ENCODE assay signal across 8 mouse cellular contexts in genomic region chr7:44560435-44561400, GRCm38 (mm10). TPM values are rescaled to one million over a fixed set of nuclear protein-coding genes. Genes with fewer than 3 reads are reported as not detected.
DNase-seq lines count a peak whose midpoint lies in the region; ATAC-seq and TF ChIP-seq lines count a peak whose summit lies in the region.

No protein-coding gene starts in this region.

- TF ChIP-seq CTCF in kidney, adult 2 months (conservative IDR thresholded peaks at IDR 0.05; ENCODE audit: insufficient read depth, insufficient read length, low read depth, low read length) = peak; percentile 87

- no peak overlapping the region for H3K27ac ChIP-seq in kidney, adult 2 months (ENCODE audit: insufficient read depth, low read depth, low read length)
- no peak overlapping the region for H3K27ac ChIP-seq in limb, embryonic 14.5 days (replicated peaks; ENCODE audit: low read depth, low read length)

- no peaks in the 10 kb centered on the region for H3K9me3 ChIP-seq in limb, embryonic 14.5 days (ENCODE audit: control insufficient read depth, low read length)

- TF ChIP-seq POLR2A in kidney, adult 2 months (IDR thresholded peaks at IDR 0.05; ENCODE audit: low read depth, low read length) = no peak
- no peak for TF ChIP-seq POLR2A in limb, embryonic 14.5 days (IDR thresholded peaks at IDR 0.05; ENCODE audit: borderline replicate concordance, extremely low read depth, insufficient read depth, insufficient read length)

- H3K27me3 ChIP-seq in kidney, adult 2 months (replicated peaks; ENCODE audit: control insufficient read depth, insufficient read depth, low read length) = no peaks in the 10 kb centered on the region
- no peaks in the 10 kb centered on the region for H3K27me3 ChIP-seq in limb, embryonic 14.5 days (ENCODE audit: control insufficient read depth, insufficient read depth, low read length)
- H3K27me3 ChIP-seq in splenic B cell, adult 2 months (ENCODE audit: control insufficient read depth, insufficient read depth, low read length, poor library complexity, severe bottlenecking) = no peaks in the 10 kb centered on the region

- no peaks in the 10 kb centered on the region for H3K36me3 ChIP-seq in kidney, adult 2 months (ENCODE audit: control insufficient read depth, insufficient read depth, low read length)
- H3K36me3 ChIP-seq in limb, embryonic 14.5 days (ENCODE audit: control insufficient read depth, insufficient read depth, low read length) = no peaks in the 10 kb centered on the region
- H3K36me3 ChIP-seq in splenic B cell, adult 2 months (ENCODE audit: control insufficient read depth, insufficient read depth, low read length, poor library complexity, severe bottlenecking) = no peaks in the 10 kb centered on the region

- H3K9ac ChIP-seq in limb, embryonic 14.5 days (ENCODE audit: low read depth, low read length, severe bottlenecking) = no peak overlapping the region

- H3K4me1 ChIP-seq in kidney, adult 2 months (ENCODE audit: control insufficient read depth, insufficient read depth, low read length) = peaks cover 6% of the 10 kb centered on the region; the same call in 1 of the 2 replicates
- H3K4me1 ChIP-seq in limb, embryonic 14.5 days (ENCODE audit: control insufficient read depth, insufficient read depth, low read length) = no peaks in the 10 kb centered on the region

- H3K4me3 ChIP-seq in kidney, adult 2 months (ENCODE audit: insufficient read depth, low read depth, low read length) = no peak overlapping the region
- H3K4me3 ChIP-seq in limb, embryonic 14.5 days (replicated peaks; ENCODE audit: low read length) = no peak overlapping the region

- ATAC-seq in frontal cortex, adult (ENCODE audit: low TSS enrichment) = peak; percentile 65; the same call in 1 of the 2 replicates
- ATAC-seq in limb, embryonic 14.5 days (ENCODE audit: low FRiP score, low read depth) = peak; percentile 62; the same call in 1 of the 2 replicates
- ATAC-seq in monocyte, adult 5-6 weeks (replicated peaks; ENCODE audit: insufficient number of reproducible peaks, low FRiP score, low TSS enrichment, poor library complexity, severe bottlenecking) = peak; percentile 78

- no peak overlapping the region for H3K4me2 ChIP-seq in limb, embryonic 14.5 days (replicated peaks; ENCODE audit: low read depth, low read length, severe bottlenecking)

- DNase-seq in urinary bladder, postnatal 14 days (ENCODE audit: low spot score) = peak; percentile 79
- no peak for DNase-seq in urinary bladder, adult 2 months (ENCODE audit: low spot score)
- DNase-seq in cerebellum, adult 8-10 months = peak; percentile 84
- DNase-seq in kidney, adult 2 months = peak; percentile 86
- peak; percentile 88 for DNase-seq in limb, embryonic 14.5 days (ENCODE audit: low spot score)
- DNase-seq in splenic B cell, adult 2 months (ENCODE audit: low read depth, low spot score) = peak; percentile 94

- WGBS in kidney, adult 2 months = 50% methylated on average over 18 of the region's 18 CpGs
- WGBS in limb, embryonic 14.5 days = 53% methylated on average over 18 of the region's 18 CpGs

RNA-seq across cellular contexts. Expression of gene Nr1h2, which starts 7.0 kb away (rescaled TPM):
- 89.0 and 106 TPM in 2 replicates for polyA plus RNA-seq in urinary bladder, adult 2 months (2012; rRNA removed)
- 136 and 159 TPM in 2 replicates for polyA plus RNA-seq in kidney, adult 2 months (2012; rRNA removed)
- polyA plus RNA-seq in limb, embryonic 14.5 days (2012; rRNA removed) = 88.9 and 117 TPM in 2 replicates
- polyA plus RNA-seq in limb, embryonic 14.5 days (2014; fragmentation: Nextera tagmentation; extraction: Ambion mirVana) = 63.8 and 75.9 TPM in 2 replicates
- total RNA-seq in monocyte, adult 5-6 weeks (2017) = 140 to 243 TPM (median 153 TPM) in 3 replicates

RNA-seq across cellular contexts. Expression of gene Napsa, which starts 11.5 kb away (rescaled TPM):
- polyA plus RNA-seq in urinary bladder, adult 2 months (2012; rRNA removed) = 5.3 TPM in 2 replicates
- polyA plus RNA-seq in kidney, adult 2 months (2012; rRNA removed) = 4,402 and 6,941 TPM in 2 replicates
- polyA plus RNA-seq in limb, embryonic 14.5 days (2012; rRNA removed) = 1.4 and 1.5 TPM in 2 replicates
- polyA plus RNA-seq in limb, embryonic 14.5 days (2014; fragmentation: Nextera tagmentation; extraction: Ambion mirVana) = 2.2 and 2.3 TPM in 2 replicates
- total RNA-seq in monocyte, adult 5-6 weeks (2017) = 162 to 248 TPM (median 207 TPM) in 3 replicates

RNA-seq across cellular contexts. Expression of gene Pold1, which starts 12.1 kb away (rescaled TPM):
- 15.8 and 19.7 TPM in 2 replicates for polyA plus RNA-seq in urinary bladder, adult 2 months (2012; rRNA removed)
- polyA plus RNA-seq in kidney, adult 2 months (2012; rRNA removed) = 12.7 and 14.2 TPM in 2 replicates
- polyA plus RNA-seq in limb, embryonic 14.5 days (2012; rRNA removed) = 102 and 133 TPM in 2 replicates
- polyA plus RNA-seq in limb, embryonic 14.5 days (2014; fragmentation: Nextera tagmentation; extraction: Ambion mirVana) = 62.1 and 63.1 TPM in 2 replicates
- total RNA-seq in monocyte, adult 5-6 weeks (2017) = 16.1 to 42.8 TPM (median 23.8 TPM) in 3 replicates

RNA-seq across cellular contexts. Expression of gene Spib, which starts 28.8 kb away (rescaled TPM):
- 0.38 and 0.41 TPM in 2 replicates for polyA plus RNA-seq in urinary bladder, adult 2 months (2012; rRNA removed)
- polyA plus RNA-seq in kidney, adult 2 months (2012; rRNA removed) = 0.88 and 8.3 TPM in 2 replicates
- polyA plus RNA-seq in limb, embryonic 14.5 days (2012; rRNA removed) = 1.1 and 1.5 TPM in 2 replicates
- polyA plus RNA-seq in limb, embryonic 14.5 days (2014; fragmentation: Nextera tagmentation; extraction: Ambion mirVana) = 0.43 and 0.59 TPM in 2 replicates
- total RNA-seq in monocyte, adult 5-6 weeks (2017) = 11.0 to 17.1 TPM (median 14.5 TPM) in 3 replicates

RNA-seq across cellular contexts. Expression of gene Kcnc3, which starts 29.7 kb away (rescaled TPM):
- polyA plus RNA-seq in urinary bladder, adult 2 months (2012; rRNA removed) = 0.43 and 1.1 TPM in 2 replicates
- 19.1 and 20.6 TPM in 2 replicates for polyA plus RNA-seq in kidney, adult 2 months (2012; rRNA removed)
- polyA plus RNA-seq in limb, embryonic 14.5 days (2012; rRNA removed) = 2.7 and 3.8 TPM in 2 replicates
- polyA plus RNA-seq in limb, embryonic 14.5 days (2014; fragmentation: Nextera tagmentation; extraction: Ambion mirVana) = 0.23 and 0.29 TPM in 2 replicates
- 0.19 to 0.43 TPM (median 0.38 TPM) in 3 replicates for total RNA-seq in monocyte, adult 5-6 weeks (2017)

Comparison
In these comparisons a context has a peak if more than half of its experiments do, and no peak if none do; other contexts are left out.
1. RNA of gene Napsa, which starts 11.5 kb away (polyA plus RNA-seq): 4,402 to 6,941 TPM in kidney, adult 2 months; 5.3 TPM in urinary bladder, adult 2 months and 1.4 to 2.3 TPM in limb, embryonic 14.5 days; every median in the first group is over 100 times any median in the second.
2. Peak in every context shown above with its lines, with median percentiles within 50 percentile points of each other: ATAC-seq.